Mouse (Mus musculus): ENCODE data around the gene Crtc2. TPM values are rescaled to one million over a fixed set of nuclear protein-coding genes. Genes with fewer than 3 reads are reported as not detected.

Crtc2 gene
- polyA plus RNA-seq, 1 experiment from 2014 or later, result 18.5 TPM

DNA sequence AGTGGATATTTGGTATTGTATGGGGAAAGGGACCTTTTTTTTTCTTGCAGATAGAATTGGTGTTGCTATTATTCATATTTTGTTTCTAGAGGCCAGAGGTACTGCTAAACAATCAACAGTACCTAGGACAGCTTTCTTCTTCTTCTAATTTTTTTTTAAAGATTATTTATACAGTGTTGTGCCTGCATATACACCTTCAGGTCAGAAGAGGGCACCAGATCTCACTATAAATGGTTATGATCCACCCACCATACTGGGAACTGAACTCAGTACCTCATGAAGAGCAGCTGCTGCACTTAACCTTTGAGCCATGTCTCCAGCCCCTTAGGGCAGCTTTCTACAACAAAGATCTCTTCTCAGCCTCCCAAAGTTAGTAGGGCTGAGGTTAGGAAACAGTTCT is 59.4 kb downstream of the Crtc2 start:
- no peak overlapping the region for H3K27ac ChIP-seq (replicated peaks)
- H3K4me3 ChIP-seq, result no peak overlapping the region
- peaks cover 15% of the 10 kb centered on the region for H3K36me3 ChIP-seq
- DNase-seq (ENCODE audit: low spot score), result no peak
- no peaks in the 10 kb centered on the region for H3K4me1 ChIP-seq
- H3K9me3 ChIP-seq (replicated peaks), result no peaks in the 10 kb centered on the region
- no peaks in the 10 kb centered on the region for H3K27me3 ChIP-seq (ENCODE audit: low read depth, poor library complexity, severe bottlenecking)

Small RNA genes within 50 kb of the gene (microRNA-seq; reads per million reads assigned to microRNA genes)
- gene Mir7012, result not detected

Other genes with a start within 250 kb of the Crtc2 start
- gene 4933434E20Rik, start 202.5 kb upstream of the Crtc2 start, polyA plus RNA-seq (2016; fragmentation: Nextera tagmentation; extraction: Ambion mirVana), result 235 and 237 TPM in 2 replicates
- 196 and 204 TPM in 2 replicates for gene Ubap2l, start 201.5 kb upstream of the Crtc2 start, polyA plus RNA-seq (2016; fragmentation: Nextera tagmentation; extraction: Ambion mirVana)
- 576 and 578 TPM in 2 replicates for gene Tpm3, start 181.5 kb upstream of the Crtc2 start, polyA plus RNA-seq (2016; fragmentation: Nextera tagmentation; extraction: Ambion mirVana)
- 0.43 and 0.62 TPM in 2 replicates for gene Nup210l, start 150.0 kb upstream of the Crtc2 start, polyA plus RNA-seq (2016; fragmentation: Nextera tagmentation; extraction: Ambion mirVana)
- 1,039 and 1,132 TPM in 2 replicates for gene Rps27, start 40.5 kb upstream of the Crtc2 start, polyA plus RNA-seq (2016; fragmentation: Nextera tagmentation; extraction: Ambion mirVana)
- gene Rab13, start 40.5 kb upstream of the Crtc2 start, polyA plus RNA-seq (2016; fragmentation: Nextera tagmentation; extraction: Ambion mirVana), result 25.8 and 26.8 TPM in 2 replicates
- 93.6 and 96.3 TPM in 2 replicates for gene Jtb, start 22.6 kb upstream of the Crtc2 start, polyA plus RNA-seq (2016; fragmentation: Nextera tagmentation; extraction: Ambion mirVana)
- gene Creb3l4, start 10.7 kb upstream of the Crtc2 start, polyA plus RNA-seq (2016; fragmentation: Nextera tagmentation; extraction: Ambion mirVana), result 4.6 and 4.9 TPM in 2 replicates
- 69.6 and 81.8 TPM in 2 replicates for gene Slc39a1, start 6.0 kb upstream of the Crtc2 start, polyA plus RNA-seq (2016; fragmentation: Nextera tagmentation; extraction: Ambion mirVana)
- gene Dennd4b, start 11.0 kb downstream of the Crtc2 start, polyA plus RNA-seq (2016; fragmentation: Nextera tagmentation; extraction: Ambion mirVana), result 6.9 and 7.0 TPM in 2 replicates
- 13.6 and 14.1 TPM in 2 replicates for gene Gatad2b, start 39.0 kb downstream of the Crtc2 start, polyA plus RNA-seq (2016; fragmentation: Nextera tagmentation; extraction: Ambion mirVana)
- 16.4 and 20.1 TPM in 2 replicates for gene Slc27a3, start 135.8 kb downstream of the Crtc2 start, polyA plus RNA-seq (2016; fragmentation: Nextera tagmentation; extraction: Ambion mirVana)
- gene Ints3, start 179.5 kb downstream of the Crtc2 start, polyA plus RNA-seq (2016; fragmentation: Nextera tagmentation; extraction: Ambion mirVana), result 36.2 and 36.9 TPM in 2 replicates
- 2.9 and 3.3 TPM in 2 replicates for gene Npr1, start 211.7 kb downstream of the Crtc2 start, polyA plus RNA-seq (2016; fragmentation: Nextera tagmentation; extraction: Ambion mirVana)
- gene Ilf2, start 222.0 kb downstream of the Crtc2 start, polyA plus RNA-seq (2016; fragmentation: Nextera tagmentation; extraction: Ambion mirVana), result 343 and 346 TPM in 2 replicates
- 65.5 and 75.1 TPM in 2 replicates for gene Snapin, start 236.9 kb downstream of the Crtc2 start, polyA plus RNA-seq (2016; fragmentation: Nextera tagmentation; extraction: Ambion mirVana)